ENCODE assay signal across 8 mouse cellular contexts in genomic region chr15:80076338-80077136, GRCm38 (mm10). TPM values are rescaled to one million over a fixed set of nuclear protein-coding genes. Genes with fewer than 3 reads are reported as not detected.
DNase-seq lines count a peak whose midpoint lies in the region; ATAC-seq and TF ChIP-seq lines count a peak whose summit lies in the region.

No protein-coding gene starts in this region.

- H3K4me1 ChIP-seq in cortical plate, adult 2 months (ENCODE audit: control insufficient read depth, insufficient read depth, low read length): peaks cover 3% of the 10 kb centered on the region; the same call in 1 of the 2 replicates
- H3K4me1 ChIP-seq in intestine, embryonic 14.5 days (replicated peaks; ENCODE audit: control insufficient read depth, insufficient read depth, low read length): peaks cover 2% of the 10 kb centered on the region; the same call in 1 of the 2 replicates
- H3K4me1 ChIP-seq in liver, adult 2 months (ENCODE audit: control insufficient read depth, insufficient read depth, low read length): peaks cover 6% of the 10 kb centered on the region
- H3K4me1 ChIP-seq in midbrain, postnatal 0 days (ENCODE audit: insufficient read depth, low read length): 0 out of 2 replicates have a peak, but pooled peaks cover 5% of the 10 kb centered on the region
- H3K4me1 ChIP-seq in stomach, embryonic 15.5 days: peaks cover 29% of the 10 kb centered on the region

- H3K9ac ChIP-seq in intestine, embryonic 14.5 days (ENCODE audit: low read length): no peak overlapping the region
- H3K9ac ChIP-seq in liver, adult 2 months (ENCODE audit: low read depth, low read length): no peak overlapping the region
- H3K9ac ChIP-seq in midbrain, postnatal 0 days (replicated peaks; ENCODE audit: low read length, poor library complexity, severe bottlenecking): no peak overlapping the region
- no peak overlapping the region for H3K9ac ChIP-seq in stomach, embryonic 15.5 days

- DNase-seq in urinary bladder, postnatal 36 days (ENCODE audit: low spot score in 2 of 2): peak; percentile 54 to 61
- no peak for DNase-seq in urinary bladder, postnatal 10 days (ENCODE audit: low spot score)
- peak; percentile 73 for DNase-seq in gastrocnemius, postnatal 14 days
- peak; percentile 95 for DNase-seq in intestine, embryonic 14.5 days (ENCODE audit: low spot score)
- peak; percentile 31 for DNase-seq in liver, adult 2 months (ENCODE audit: extremely low read depth, low read depth, low spot score)
- peak; percentile 78 for DNase-seq in midbrain, postnatal 0 days (ENCODE audit: low spot score)

- no peaks in the 10 kb centered on the region for H3K79me2 ChIP-seq in liver, adult 2 months (ENCODE audit: control insufficient read depth, insufficient read depth, low read length)

- no peak overlapping the region for H3K4me3 ChIP-seq in cortical plate, adult 2 months (ENCODE audit: insufficient read depth, low read length)
- H3K4me3 ChIP-seq in intestine, embryonic 14.5 days (ENCODE audit: low read depth, low read length): no peak overlapping the region
- H3K4me3 ChIP-seq in liver, adult 2 months (ENCODE audit: insufficient read depth, low read depth, low read length): no peak overlapping the region
- H3K4me3 ChIP-seq in midbrain, postnatal 0 days (ENCODE audit: low read depth, low read length): no peak overlapping the region
- H3K4me3 ChIP-seq in stomach, embryonic 15.5 days (replicated peaks): no peak overlapping the region

- ATAC-seq in intestine, embryonic 14.5 days (replicated peaks; ENCODE audit: low FRiP score, low TSS enrichment, low read depth): peak; percentile 36
- ATAC-seq in midbrain, postnatal 0 days (ENCODE audit: low FRiP score): no peak
- peak; percentile 34 for ATAC-seq in stomach, embryonic 15.5 days (ENCODE audit: insufficient read depth, low FRiP score, low read depth)

- H3K36me3 ChIP-seq in intestine, embryonic 14.5 days (ENCODE audit: control insufficient read depth, insufficient read depth, low read length): peaks cover 50% of the 10 kb centered on the region
- H3K36me3 ChIP-seq in liver, adult 2 months (ENCODE audit: control insufficient read depth, insufficient read depth, low read length): peaks cover 43% of the 10 kb centered on the region
- peaks cover 30% of the 10 kb centered on the region for H3K36me3 ChIP-seq in midbrain, postnatal 0 days (ENCODE audit: insufficient read depth, low read length)
- H3K36me3 ChIP-seq in stomach, embryonic 15.5 days: peaks cover 41% of the 10 kb centered on the region

- no peak overlapping the region for H3K27ac ChIP-seq in cortical plate, adult 2 months (ENCODE audit: insufficient read depth, low read length)
- H3K27ac ChIP-seq in intestine, embryonic 14.5 days (ENCODE audit: low read depth): no peak overlapping the region; the same call in 1 of the 2 replicates
- no peak overlapping the region for H3K27ac ChIP-seq in liver, adult 2 months (replicated peaks; ENCODE audit: insufficient read depth, low read depth, low read length)
- peak overlapping the region; percentile 14; the same call in 1 of the 2 replicates for H3K27ac ChIP-seq in midbrain, postnatal 0 days (ENCODE audit: low read depth, low read length)
- H3K27ac ChIP-seq in stomach, embryonic 15.5 days: peak overlapping the region; percentile 79

- no peaks in the 10 kb centered on the region for H3K9me3 ChIP-seq in intestine, embryonic 14.5 days (ENCODE audit: control insufficient read depth, low read length)
- H3K9me3 ChIP-seq in midbrain, postnatal 0 days (ENCODE audit: low read length): no peaks in the 10 kb centered on the region
- H3K9me3 ChIP-seq in stomach, embryonic 15.5 days: no peaks in the 10 kb centered on the region

- peak; percentile 54; the same call in 1 of the 2 replicates for TF ChIP-seq POLR2A in cortical plate, adult 2 months (IDR thresholded peaks at IDR 0.05; ENCODE audit: extremely low read depth, insufficient read depth, low read length)
- TF ChIP-seq POLR2A in liver, adult 2 months (IDR thresholded peaks at IDR 0.05; ENCODE audit: extremely low read depth, insufficient read depth, low read length): no peak

- no peak overlapping the region for H3K4me2 ChIP-seq in intestine, embryonic 14.5 days (ENCODE audit: low read length)
- no peak overlapping the region for H3K4me2 ChIP-seq in midbrain, postnatal 0 days (ENCODE audit: low read depth, low read length, poor library complexity, severe bottlenecking)
- no peak overlapping the region for H3K4me2 ChIP-seq in stomach, embryonic 15.5 days

- 10% methylated on average over 2 of the region's 2 CpGs for WGBS in intestine, embryonic 14.5 days
- WGBS in liver, adult 2 months: 37% methylated on average over 2 of the region's 2 CpGs
- WGBS in midbrain, postnatal 0 days: 7% methylated on average over 2 of the region's 2 CpGs
- 11% methylated on average over 2 of the region's 2 CpGs for WGBS in stomach, embryonic 15.5 days

- no peaks in the 10 kb centered on the region for H3K27me3 ChIP-seq in intestine, embryonic 14.5 days (replicated peaks; ENCODE audit: control insufficient read depth, insufficient read depth, low read length)
- H3K27me3 ChIP-seq in liver, adult 2 months (ENCODE audit: control insufficient read depth, insufficient read depth, low read length): no peaks in the 10 kb centered on the region
- H3K27me3 ChIP-seq in midbrain, postnatal 0 days (ENCODE audit: insufficient read depth, low read length): no peaks in the 10 kb centered on the region
- no peaks in the 10 kb centered on the region for H3K27me3 ChIP-seq in stomach, embryonic 15.5 days (replicated peaks)

- intact Hi-C loops in gastrocnemius, postnatal 14 days (cut with DNase I; ENCODE audit: low total_unique reads): loop anchor here (2.0 to 5.0 kb wide), 2 partner anchors 64 to 130 kb away; partner anchors contain the start of gene Pdgfb

- peak; percentile 91 for TF ChIP-seq CTCF in cortical plate, adult 2 months (IDR thresholded peaks at IDR 0.05; ENCODE audit: extremely low read depth, insufficient read depth, low read length)
- TF ChIP-seq CTCF in liver, adult 2 months (IDR thresholded peaks at IDR 0.05; ENCODE audit: low read depth, low read length): peak; percentile 85
- TF ChIP-seq CTCF in midbrain, postnatal 0 days (IDR thresholded peaks at IDR 0.05): peak; percentile 89

RNA-seq across cellular contexts. Expression of gene Syngr1, which starts 14.6 kb away (rescaled TPM):
- 354 and 372 TPM in 2 replicates for polyA plus RNA-seq in cortical plate, adult 2 months (2012; rRNA removed)
- total RNA-seq in gastrocnemius, postnatal 14 days (2021): 10 to 100 TPM; 16.6 to 20.1 TPM
- polyA plus RNA-seq in intestine, embryonic 14.5 days (2014; fragmentation: Nextera tagmentation; extraction: Ambion mirVana): 20.7 and 24.3 TPM in 2 replicates
- 0.28 and 0.47 TPM in 2 replicates for total RNA-seq in liver, adult 2 months (2014; rRNA removed)
- 1.2 and 1.6 TPM in 2 replicates for polyA plus RNA-seq in liver, adult 2 months (2012; rRNA removed)
- total RNA-seq in midbrain, postnatal 0 days (2014; rRNA removed): 162 and 220 TPM in 2 replicates
- polyA plus RNA-seq in midbrain, postnatal 0 days (2015; fragmentation: Nextera tagmentation; extraction: Ambion mirVana): 81.5 and 88.5 TPM in 2 replicates
- 32.8 and 34.7 TPM in 2 replicates for polyA plus RNA-seq in stomach, embryonic 15.5 days (2015; fragmentation: Nextera tagmentation; extraction: Ambion mirVana)

RNA-seq across cellular contexts. Expression of gene Rpl3, which starts 15.1 kb away (rescaled TPM):
- 680 and 714 TPM in 2 replicates for polyA plus RNA-seq in cortical plate, adult 2 months (2012; rRNA removed)
- 100 to 1,000 TPM; 129 to 167 TPM for total RNA-seq in gastrocnemius, postnatal 14 days (2021)
- 1,482 and 1,532 TPM in 2 replicates for polyA plus RNA-seq in intestine, embryonic 14.5 days (2014; fragmentation: Nextera tagmentation; extraction: Ambion mirVana)
- total RNA-seq in liver, adult 2 months (2014; rRNA removed): 399 and 467 TPM in 2 replicates
- polyA plus RNA-seq in liver, adult 2 months (2012; rRNA removed): 304 and 375 TPM in 2 replicates
- 511 and 632 TPM in 2 replicates for total RNA-seq in midbrain, postnatal 0 days (2014; rRNA removed)
- 500 and 515 TPM in 2 replicates for polyA plus RNA-seq in midbrain, postnatal 0 days (2015; fragmentation: Nextera tagmentation; extraction: Ambion mirVana)
- polyA plus RNA-seq in stomach, embryonic 15.5 days (2015; fragmentation: Nextera tagmentation; extraction: Ambion mirVana): 883 and 1,069 TPM in 2 replicates

RNA-seq across cellular contexts. Expression of gene Tab1, which starts 56.4 kb away (rescaled TPM):
- 33.6 and 33.8 TPM in 2 replicates for polyA plus RNA-seq in cortical plate, adult 2 months (2012; rRNA removed)
- 10 to 100 TPM; 13.1 to 15.1 TPM for total RNA-seq in gastrocnemius, postnatal 14 days (2021)
- polyA plus RNA-seq in intestine, embryonic 14.5 days (2014; fragmentation: Nextera tagmentation; extraction: Ambion mirVana): 36.1 and 37.5 TPM in 2 replicates
- 4.1 and 4.3 TPM in 2 replicates for total RNA-seq in liver, adult 2 months (2014; rRNA removed)
- 5.0 and 5.1 TPM in 2 replicates for polyA plus RNA-seq in liver, adult 2 months (2012; rRNA removed)
- 43.5 and 58.5 TPM in 2 replicates for total RNA-seq in midbrain, postnatal 0 days (2014; rRNA removed)
- polyA plus RNA-seq in midbrain, postnatal 0 days (2015; fragmentation: Nextera tagmentation; extraction: Ambion mirVana): 23.6 and 27.9 TPM in 2 replicates
- polyA plus RNA-seq in stomach, embryonic 15.5 days (2015; fragmentation: Nextera tagmentation; extraction: Ambion mirVana): 29.5 and 33.2 TPM in 2 replicates

Comparison
In these comparisons a context has a peak if more than half of its experiments do, and no peak if none do; other contexts are left out.
1. H3K27ac ChIP-seq: peak in midbrain, postnatal 0 days (single experiment) and stomach, embryonic 15.5 days (single experiment); none in cortical plate, adult 2 months (single experiment), intestine, embryonic 14.5 days (single experiment) and liver, adult 2 months (single experiment).
2. Peak in every context shown above with its lines, with median percentiles within 50 percentile points of each other: CTCF ChIP-seq.